Mouse (Mus musculus): ENCODE measurements around the gene Dnajc28.
A peak's percentile ranks its signal among the peaks of the same experiment; 100 is the strongest.

The Dnajc28 gene

GRCm38 (mm10) chr16:91630584-91630983 lies 11.8 kb upstream of the Dnajc28 start:
- no peak for DNase-seq

GRCm38 (mm10) chr16:91629749-91630148 lies 10.9 kb upstream of the Dnajc28 start:
- no peak for DNase-seq

- DNase-seq, result no peak
Measured at GRCm38 (mm10) chr16:91628673-91629072, 9.8 kb upstream of the Dnajc28 start.

DNA sequence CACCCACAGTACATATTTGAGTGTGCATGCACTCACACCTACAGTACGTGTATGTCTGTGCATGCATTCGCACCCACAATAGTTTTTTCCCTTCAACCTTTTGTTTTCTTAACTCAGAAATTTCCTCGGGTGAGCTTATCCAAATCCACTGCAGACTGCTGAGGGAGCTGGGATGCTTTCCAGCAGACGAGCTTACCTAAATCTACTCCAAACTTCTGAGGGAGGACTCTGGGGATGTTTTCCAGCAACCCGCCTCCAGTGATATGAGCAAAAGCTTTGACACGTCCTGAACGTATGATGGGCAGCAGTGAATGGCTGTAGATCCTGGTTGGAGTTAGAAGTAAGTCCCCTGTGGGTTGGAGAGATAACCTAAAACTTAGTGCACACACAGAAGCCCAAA lies 9.0 kb upstream of the Dnajc28 start:
- no peak for DNase-seq

DNA sequence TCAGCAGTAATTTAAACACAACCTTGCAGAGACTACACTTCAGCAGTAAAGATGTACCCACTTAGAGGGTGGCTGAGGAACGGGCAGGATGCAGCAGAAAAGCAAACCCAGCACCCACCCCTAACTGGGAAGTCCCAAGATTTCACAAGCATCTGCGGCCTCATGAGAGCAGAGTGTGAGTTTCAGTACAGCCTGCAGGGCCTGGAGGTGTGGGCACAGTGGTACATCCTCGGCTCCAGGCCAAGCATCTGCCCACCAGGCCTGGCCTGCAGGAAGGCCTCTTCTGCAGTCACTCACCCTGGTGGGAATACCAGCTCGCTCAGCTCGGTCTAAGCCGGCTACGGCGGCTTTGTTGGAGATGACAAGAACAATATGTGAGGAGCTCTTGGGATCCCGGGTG lies 4.2 kb upstream of the Dnajc28 start:
- DNase-seq, result no peak

DNA sequence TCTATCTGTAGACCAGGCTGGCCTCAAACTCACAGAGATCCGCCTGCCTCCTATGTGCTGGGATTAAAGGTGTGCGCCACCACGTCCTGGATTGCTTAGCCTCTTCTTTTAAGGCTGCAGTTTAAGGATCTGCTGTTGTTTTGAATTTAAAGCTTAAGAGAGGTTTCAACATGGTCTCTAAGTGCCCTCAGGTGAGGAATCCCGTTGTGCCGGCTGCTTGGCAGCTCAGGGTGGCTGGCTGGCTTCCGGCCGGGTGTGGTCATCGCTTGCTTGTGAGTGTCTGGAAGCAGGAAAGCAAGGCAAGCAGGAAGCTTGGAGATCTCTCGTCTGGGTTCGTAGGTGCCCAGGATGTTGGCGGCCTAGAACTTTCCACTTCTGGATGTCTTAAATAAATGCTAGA lies 2.2 kb upstream of the Dnajc28 start:
- DNase-seq, result no peak

GRCm38 (mm10) chr16:91620185-91620584 lies 1.4 kb upstream of the Dnajc28 start:
- peak in 1 of 2 experiments; percentile 29 for DNase-seq

DNA sequence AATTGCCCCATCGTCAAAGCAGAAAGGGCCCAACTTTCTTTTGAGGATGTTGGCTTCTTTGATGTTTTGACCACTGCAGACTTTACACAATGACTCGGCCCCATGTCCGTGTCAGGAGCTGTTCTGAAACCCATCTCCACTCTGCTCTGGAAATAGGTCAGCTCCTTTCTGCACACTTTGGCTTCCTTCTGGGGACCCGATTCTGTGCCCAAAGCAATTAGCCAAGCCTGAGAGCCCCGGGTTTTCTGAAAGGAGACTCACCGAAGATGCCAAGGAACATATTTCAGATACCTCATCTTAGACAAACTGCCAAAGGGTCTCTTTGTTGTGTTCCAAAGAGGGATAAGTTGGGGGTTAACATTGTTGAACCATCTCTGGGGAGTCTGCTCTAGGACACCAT lies 4.3 kb downstream of the Dnajc28 start:
- DNase-seq, result peak; percentile 44 to 48

DNA sequence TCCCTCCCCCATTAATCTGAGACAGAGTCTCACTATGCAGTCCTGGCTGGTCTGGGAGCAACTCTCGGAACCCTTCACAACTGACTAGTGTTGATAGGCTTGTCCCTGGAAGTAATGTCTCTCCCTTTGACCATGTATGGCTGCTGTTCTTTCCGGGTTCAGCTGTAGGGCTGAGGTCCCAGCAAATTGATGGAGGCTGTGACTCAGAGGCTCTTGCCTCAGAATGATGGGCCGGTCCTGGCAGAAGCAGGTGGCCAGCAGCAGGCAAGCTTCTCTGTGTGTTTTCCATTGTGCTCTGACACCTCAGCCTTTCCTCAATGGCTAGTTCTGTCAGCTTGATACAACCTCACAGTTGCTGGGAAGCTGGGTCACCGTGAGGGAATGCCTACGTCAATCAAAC lies 6.3 kb downstream of the Dnajc28 start:
- DNase-seq, result no peak

DNA sequence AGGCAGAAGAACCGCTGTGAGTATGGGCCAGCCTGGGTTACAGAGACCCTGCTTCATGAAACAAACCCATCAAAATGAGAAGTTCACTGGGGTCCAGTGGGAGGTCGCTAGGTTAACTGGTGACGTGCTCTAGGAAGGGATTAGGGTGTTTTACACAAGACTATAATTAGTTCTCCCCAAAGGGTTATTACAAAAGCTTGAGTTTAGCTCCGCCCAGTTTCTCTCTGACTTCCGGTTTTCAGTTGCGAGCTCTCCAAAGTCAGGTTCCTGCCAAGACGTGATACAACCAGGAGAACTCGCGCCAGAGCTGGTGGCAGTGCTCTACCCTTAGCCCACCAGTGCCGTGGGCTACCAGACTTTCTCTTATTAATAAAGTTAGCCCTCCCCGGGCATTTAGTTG lies 7.6 kb downstream of the Dnajc28 start:
- no peak for DNase-seq

DNA sequence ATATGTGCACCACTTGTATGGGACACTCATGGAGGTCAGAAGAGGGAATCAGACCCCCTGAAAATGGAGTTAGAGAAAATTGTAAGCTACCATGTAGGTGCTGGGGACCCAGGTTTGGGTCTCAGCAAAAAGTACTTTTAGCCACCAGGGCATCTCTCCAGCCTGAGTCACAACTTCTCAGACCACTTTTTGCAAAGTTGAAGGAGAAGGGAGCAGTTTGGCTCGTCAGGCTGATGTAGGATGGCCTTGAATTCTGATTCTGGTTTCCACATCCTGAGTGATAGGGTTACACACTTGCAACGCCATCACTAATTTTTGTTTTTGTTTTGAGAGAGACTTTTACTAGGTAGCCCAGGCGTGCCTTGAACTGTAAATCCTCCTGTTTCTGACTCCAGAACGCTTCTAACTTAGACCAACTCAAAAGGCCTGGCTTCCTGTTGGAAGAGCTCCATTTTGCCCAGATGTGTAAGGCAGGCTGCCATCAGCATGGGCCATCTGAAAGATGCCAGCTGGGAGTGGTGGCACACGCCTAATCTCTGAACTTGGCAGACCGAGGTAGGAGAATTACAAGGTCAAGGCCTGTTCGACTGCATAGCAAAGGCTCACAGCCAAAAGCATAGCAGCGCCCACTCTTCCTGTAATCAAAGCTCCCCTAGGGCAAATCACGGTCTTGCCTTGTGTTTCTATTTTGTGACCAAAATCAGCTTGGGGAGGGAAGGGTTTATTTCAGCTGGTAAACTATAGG lies 9.2 kb downstream of the Dnajc28 start:
- DNase-seq, result peak in 1 of 2 experiments; percentile 27

- no peak for DNase-seq
Measured at GRCm38 (mm10) chr16:91606958-91607357, 11.9 kb downstream of the Dnajc28 start.

DNA sequence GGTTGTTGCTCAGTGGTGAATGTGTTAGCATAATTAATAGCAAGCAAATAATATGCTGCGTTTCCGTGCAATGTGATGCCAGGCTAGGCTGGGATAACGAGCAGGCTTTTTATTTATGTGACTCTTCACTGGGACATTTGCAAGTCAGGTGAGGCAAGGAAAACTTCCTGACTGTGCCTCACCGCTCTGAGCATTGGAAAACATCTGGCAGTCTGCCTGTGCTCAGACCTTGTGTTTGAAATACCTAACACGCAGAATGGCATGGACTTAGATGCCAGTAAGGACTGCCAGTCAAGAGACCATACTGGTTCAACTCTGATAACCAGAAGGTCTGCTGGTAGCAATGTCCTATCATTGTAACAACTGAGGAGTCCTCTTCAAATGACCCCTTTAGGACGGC lies 13.7 kb downstream of the Dnajc28 start:
- DNase-seq, result no peak

- no peak for DNase-seq
Measured at GRCm38 (mm10) chr16:91601693-91602092, 17.1 kb downstream of the Dnajc28 start.

- no peak for DNase-seq
Measured at GRCm38 (mm10) chr16:91601081-91601480, 17.7 kb downstream of the Dnajc28 start.

- DNase-seq, result no peak
Measured at GRCm38 (mm10) chr16:91599242-91599641, 19.6 kb downstream of the Dnajc28 start.

DNA sequence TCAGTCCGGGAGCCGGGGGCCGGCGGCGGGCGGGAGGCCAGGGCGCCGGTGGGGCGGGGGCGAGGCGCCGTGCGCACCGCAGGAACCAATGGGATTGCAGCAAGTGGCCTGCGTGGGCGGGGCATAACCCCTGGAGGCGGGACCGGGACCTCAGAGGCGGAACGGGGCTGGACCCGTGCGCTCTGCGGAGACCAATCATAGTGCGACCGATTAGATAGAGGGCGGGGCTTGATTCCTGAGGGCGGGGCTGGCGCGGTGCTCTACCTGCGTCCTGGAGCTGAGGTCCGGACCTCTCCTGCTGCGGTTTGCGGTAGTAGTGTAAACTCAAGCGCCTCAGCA lies 21.2 kb downstream of the Dnajc28 start, which contains the start of gene Tmem50b:
Gene Tmem50b (minus strand): TSS at position 129 of the 339 bp plus-strand sequence.
- peak; percentile 100 for DNase-seq

- DNase-seq, result peak in 1 of 2 experiments; percentile 55
Measured at GRCm38 (mm10) chr16:91596779-91597671, 21.8 kb downstream of the Dnajc28 start.

GRCm38 (mm10) chr16:91596397-91596778 lies 22.4 kb downstream of the Dnajc28 start:
- DNase-seq, result no peak

DNA sequence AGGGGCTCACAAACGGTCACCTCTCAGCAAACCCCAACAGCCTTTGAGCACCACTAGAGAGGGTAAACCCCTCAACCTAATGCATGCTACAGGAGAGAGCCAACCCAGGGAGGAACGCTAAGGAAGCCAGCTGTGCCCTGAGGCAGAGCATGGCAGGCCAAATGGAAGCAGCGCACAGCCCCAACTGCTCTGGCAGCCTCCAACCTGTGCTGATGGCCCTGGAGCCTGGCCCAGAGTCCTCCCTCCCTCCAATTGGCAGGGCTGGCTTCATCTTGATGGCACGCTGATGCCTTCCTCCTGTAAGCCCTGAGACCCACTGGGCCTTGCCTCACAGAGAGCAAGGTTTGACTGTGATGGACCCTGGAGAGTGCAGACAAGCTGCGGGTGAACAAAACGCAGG lies 23.8 kb downstream of the Dnajc28 start:
- peak; percentile 89 for DNase-seq

- no peak for DNase-seq
Measured at GRCm38 (mm10) chr16:91593262-91593661, 25.6 kb downstream of the Dnajc28 start.

- no peak for DNase-seq
Measured at GRCm38 (mm10) chr16:91592162-91592561, 26.7 kb downstream of the Dnajc28 start.

DNA sequence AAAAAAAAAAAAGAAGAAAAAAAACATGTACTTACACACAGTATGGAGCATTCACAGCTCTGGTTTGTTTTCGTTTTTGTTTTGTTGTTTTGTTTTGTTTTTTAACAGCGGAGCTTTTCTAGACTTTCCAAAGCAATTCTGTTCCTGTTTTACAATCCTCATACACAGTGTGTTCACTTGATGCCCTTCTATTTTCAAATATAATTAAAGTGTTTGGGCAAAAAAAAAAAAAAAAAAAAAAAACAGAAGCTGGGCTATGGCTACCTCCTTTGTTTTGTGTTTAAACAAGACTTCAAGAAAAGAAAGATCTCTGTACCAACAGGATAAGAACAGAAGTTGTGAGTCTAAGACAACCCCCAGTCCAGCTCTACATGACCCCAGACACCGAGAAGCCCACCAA lies 30.1 kb downstream of the Dnajc28 start:
- DNase-seq, result no peak

All from cerebellum, postnatal 14 days (tissue).